Mouse (Mus musculus) layer of hippocampus, adult 9-10 months (tissue): Measurements from ENCODE around the gene Olfr1250.
"Not testable (repeated sequence)": the region's sequence is repeated elsewhere in the genome, so short reads cannot be mapped to it uniquely, and the experiment has no call there.

Experiments
- DNase-seq: peaks from one replicate; pipeline ENCODE4 v3.0.0; 2022; ENCODE audit warnings: low spot score

Gene Olfr1250

DNA sequence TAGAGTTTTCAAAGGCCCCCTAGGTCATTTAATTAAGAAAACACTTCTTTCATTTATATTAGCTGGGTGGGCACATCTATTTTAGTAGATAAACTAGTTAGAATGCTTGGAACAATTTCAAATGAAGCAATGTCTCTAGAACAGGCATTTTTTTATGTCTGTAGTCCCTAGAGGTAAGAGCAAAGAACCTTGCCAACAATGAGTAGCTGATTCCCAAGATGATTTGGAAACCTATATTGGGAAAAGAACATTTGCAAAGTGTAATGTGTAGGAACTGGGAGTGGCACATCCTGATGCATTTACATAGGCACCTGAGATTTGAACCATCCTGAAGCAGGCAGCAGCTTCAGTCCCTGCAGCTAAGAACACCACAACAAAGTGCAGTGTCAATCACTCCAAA lies at the start of gene Olfr1250:
Gene Olfr1250, minus strand, starts transcription at position 101 of the 400 bp plus-strand sequence.
- DNase-seq, result no peak

- no peak for DNase-seq
Observed at GRCm38 (mm10) chr2:89691980-89692379, 30.7 kb upstream of the Olfr1250 start.

DNA sequence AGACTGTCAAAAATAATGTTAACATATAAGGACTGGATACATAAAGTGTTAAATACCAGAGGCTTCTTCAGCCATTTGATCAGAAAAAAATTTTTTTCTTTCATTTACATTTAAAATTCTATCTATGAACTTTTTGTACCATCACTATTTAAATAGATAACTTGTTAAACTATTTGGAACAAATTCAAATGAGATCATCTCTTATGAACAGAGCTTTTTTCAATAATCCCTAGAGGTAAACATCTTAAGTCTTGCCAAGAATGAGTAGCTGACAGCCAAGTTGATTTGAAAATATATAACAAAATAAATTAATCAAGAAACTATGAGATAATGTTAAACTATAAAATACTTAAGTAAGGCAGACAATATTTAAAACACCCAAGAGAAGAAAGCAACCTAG lies 10.6 kb upstream of the Olfr1250 start, which contains the start of gene Olfr1251:
Gene Olfr1251, minus strand, starts transcription at position 101 of the 400 bp plus-strand sequence.
- DNase-seq, result no peak

DNA sequence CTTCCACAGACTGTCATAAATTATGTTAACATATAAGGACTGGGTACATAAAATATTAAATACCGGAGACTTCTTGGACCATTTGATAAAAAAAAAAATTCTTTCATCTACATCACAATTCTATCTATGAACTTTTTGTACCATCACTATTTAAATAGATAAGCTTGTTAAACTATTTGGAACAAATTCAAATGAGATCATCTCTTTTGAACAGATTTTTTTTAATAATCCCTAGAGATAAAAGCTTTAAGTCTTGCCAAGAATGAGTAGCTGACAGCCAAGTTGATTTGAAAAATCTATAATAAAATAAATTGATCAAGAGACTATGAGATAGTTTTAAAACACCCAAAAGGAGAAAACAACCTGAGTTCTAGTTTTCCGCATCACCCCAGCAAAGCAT lies 26.4 kb downstream of the Olfr1250 start, which contains the start of gene Olfr1249:
Gene Olfr1249, minus strand, starts transcription at position 101 of the 400 bp plus-strand sequence.
- no peak for DNase-seq

GRCm38 (mm10) chr2:89618145-89618544 lies 43.1 kb downstream of the Olfr1250 start, which contains the start of gene Olfr1248:
Gene Olfr1248 (minus strand): TSS chr2:89618245.
- DNase-seq, result not testable (repeated sequence)

DNA sequence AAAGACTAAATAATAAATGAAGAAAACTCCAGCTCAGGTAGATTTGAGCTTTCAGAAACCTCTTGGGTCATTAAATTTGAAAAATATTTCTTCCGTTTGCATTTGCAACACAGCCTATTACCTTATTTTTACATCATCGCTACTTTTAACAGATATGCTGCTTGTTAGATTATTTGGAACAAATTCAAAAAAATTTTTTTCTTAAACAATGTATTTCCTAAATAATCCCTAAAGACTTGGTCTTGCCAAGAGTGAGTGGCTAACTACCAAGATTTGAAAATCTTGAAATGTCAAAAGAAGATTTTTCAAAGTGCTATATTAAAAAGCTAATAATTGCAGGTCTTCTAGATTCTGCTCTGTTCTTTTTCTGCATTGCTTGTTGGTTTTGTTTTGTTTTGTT lies 47.2 kb downstream of the Olfr1250 start, which contains the start of gene Olfr1247:
Gene Olfr1247, minus strand, starts transcription at position 101 of the 400 bp plus-strand sequence.
- no peak for DNase-seq
